Mouse (Mus musculus) hindbrain, embryonic 15.5 days (tissue): ENCODE data around the gene Mvb12a. TPM values are rescaled to one million over a fixed set of nuclear protein-coding genes. Genes with fewer than 3 reads are reported as not detected.
A peak's percentile ranks its signal among the peaks of the same experiment; 100 is the strongest.

ENCODE experiments used
- ATAC-seq: fragments of 200-750 bp; cut with Nextera tagmentation; 2 replicates; pipeline ENCODE4 v1.8.0; 2017; ENCODE audit warnings: low read depth, moderate number of reproducible peaks, moderate TSS enrichment; ENCODE audit not compliant: low FRiP score
- H3K27ac ChIP-seq: fragments of 300-500 bp; sonication (generic); replicated peaks from 2 replicates; pipeline ENCODE4 v1.5.1; 2015; ENCODE audit warnings: mild to moderate bottlenecking, inconsistent platforms
- H3K27me3 ChIP-seq: fragments of 300-500 bp; sonication (generic); 2 replicates; pipeline ENCODE4 v1.6.1; 2015; ENCODE audit warnings: control low read depth, inconsistent platforms
- H3K36me3 ChIP-seq: fragments of 300-500 bp; sonication (generic); 2 replicates; pipeline ENCODE4 v1.6.1; 2015; ENCODE audit warnings: control low read depth, inconsistent platforms
- H3K4me1 ChIP-seq: fragments of 300-500 bp; sonication (generic); replicated peaks from 2 replicates; pipeline ENCODE4 v1.6.1; 2015; ENCODE audit warnings: control low read depth, inconsistent platforms
- H3K4me2 ChIP-seq: fragments of 300-500 bp; sonication (generic); 2 replicates; pipeline ENCODE4 v1.6.1; 2015; ENCODE audit warnings: moderate library complexity, mild to moderate bottlenecking, inconsistent platforms
- H3K4me3 ChIP-seq: fragments of 300-500 bp; sonication (generic); 2 replicates; pipeline ENCODE4 v1.5.1; 2015; ENCODE audit warnings: mild to moderate bottlenecking, inconsistent platforms
- H3K9ac ChIP-seq: fragments of 300-500 bp; sonication (generic); 2 replicates; pipeline ENCODE4 v1.6.1; 2015; ENCODE audit warnings: inconsistent platforms
- H3K9me3 ChIP-seq: fragments of 300-500 bp; sonication (generic); 2 replicates; pipeline ENCODE4 v1.6.1; 2016; ENCODE audit warnings: control low read depth, inconsistent platforms
- WGBS: fragments of 180-500 bp; shearing (Covaris S2); methylation state at CpG from one replicate; pipeline ENCODE4 v1.1.7; 2015; 5-methylcytosine and 5-hydroxymethylcytosine counted together
- polyA plus RNA-seq: library from polyadenylated mRNA; unstranded; fragments of >200 nt; fragmentation: Nextera tagmentation; extraction: Ambion mirVana; gene quantifications from 2 replicates; pipeline ENCODE4 v1.2.1, GENCODE M21; 2015

The Mvb12a gene
- 60.3 and 61.7 TPM in 2 replicates for polyA plus RNA-seq

DNA sequence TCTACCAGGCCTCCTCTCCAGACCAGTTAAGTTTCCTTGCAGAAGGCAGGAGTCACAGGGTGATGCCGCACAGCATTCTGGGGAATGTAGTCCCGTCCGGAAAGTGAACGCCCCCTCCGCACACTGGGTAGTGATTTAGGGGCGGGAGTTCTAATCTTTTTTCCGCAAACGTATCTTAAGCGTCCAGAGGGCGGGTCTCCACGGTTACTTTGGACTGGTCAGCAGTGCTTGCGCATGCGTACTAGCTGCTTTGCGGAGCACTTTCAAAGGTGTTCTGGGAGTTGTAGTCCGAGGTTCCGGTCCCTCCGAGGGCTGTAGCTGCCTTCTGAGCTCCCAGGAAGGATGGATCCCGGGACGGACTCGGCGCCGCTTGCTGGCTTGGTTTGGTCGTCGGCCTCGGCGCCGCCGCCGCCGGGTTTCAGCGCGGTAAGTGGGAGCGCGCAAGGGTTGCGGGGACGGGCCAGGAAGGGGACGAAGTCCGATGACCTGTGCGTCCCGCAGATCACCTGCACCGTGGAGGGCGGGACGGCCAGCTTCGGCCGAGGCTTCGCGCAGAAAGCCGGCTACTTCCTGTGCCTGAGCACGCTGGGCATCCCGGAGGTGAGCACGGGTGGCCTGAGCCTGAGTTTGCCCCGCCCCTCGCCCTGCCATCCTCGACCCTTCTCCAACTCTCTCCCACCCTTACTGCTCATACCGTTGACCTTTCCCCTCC is at the start of gene Mvb12a:
Gene Mvb12a (plus strand): TSS at position 291 of the 712 bp plus-strand sequence.
- ATAC-seq = peak; percentile 97
- H3K4me1 ChIP-seq = peaks cover 10% of the 10 kb centered on the region
- WGBS = under 1% methylated on average over 55 of the region's 55 CpGs

DNA sequence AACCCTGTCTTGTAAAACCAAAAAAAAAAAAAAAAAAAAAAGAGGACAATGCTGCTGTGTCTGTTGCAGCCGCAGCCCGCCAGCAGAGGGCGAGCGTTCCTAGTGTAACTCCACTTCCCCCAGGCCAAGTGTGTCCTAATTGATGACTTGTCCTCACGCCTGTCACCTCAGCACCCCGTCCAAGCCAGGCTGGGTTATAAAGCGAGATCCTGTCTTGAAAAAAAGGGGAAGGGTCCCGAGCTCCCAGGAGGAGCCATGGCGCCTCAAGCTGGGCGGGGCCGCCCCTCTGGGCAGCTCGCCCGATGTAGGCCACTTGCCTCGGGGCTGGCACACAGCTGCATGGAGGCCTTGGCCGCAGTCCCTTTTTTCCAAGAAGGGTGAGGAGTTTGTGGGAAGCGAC is 47.7 kb upstream of the Mvb12a start:
- H3K36me3 ChIP-seq = peaks cover 22% of the 10 kb centered on the region
- H3K9me3 ChIP-seq = no peaks in the 10 kb centered on the region
- H3K4me1 ChIP-seq = peaks cover 20% of the 10 kb centered on the region
- no peaks in the 10 kb centered on the region for H3K27me3 ChIP-seq
- no peak overlapping the region for H3K9ac ChIP-seq
- no peak overlapping the region for H3K27ac ChIP-seq
- WGBS = 13% methylated on average over 16 of the region's 16 CpGs
- H3K4me3 ChIP-seq = no peak overlapping the region
- H3K4me2 ChIP-seq = peak overlapping the region; percentile 29
- peak; percentile 65 for ATAC-seq

More for the DNA sequence above, at the start of gene Mvb12a:
- H3K27me3 ChIP-seq = peaks cover 3% of the 10 kb centered on the region; the same call in 1 of the 2 replicates
- H3K4me3 ChIP-seq = peak within 1 kb of the TSS; percentile 75
- H3K4me2 ChIP-seq = peak within 1 kb of the TSS; percentile 55
- no peaks in the 10 kb centered on the region for H3K9me3 ChIP-seq
- H3K36me3 ChIP-seq = peaks cover 14% of the 10 kb centered on the region
- H3K9ac ChIP-seq = peak within 1 kb of the TSS; percentile 70
- H3K27ac ChIP-seq = peak within 1 kb of the TSS; percentile 69

DNA sequence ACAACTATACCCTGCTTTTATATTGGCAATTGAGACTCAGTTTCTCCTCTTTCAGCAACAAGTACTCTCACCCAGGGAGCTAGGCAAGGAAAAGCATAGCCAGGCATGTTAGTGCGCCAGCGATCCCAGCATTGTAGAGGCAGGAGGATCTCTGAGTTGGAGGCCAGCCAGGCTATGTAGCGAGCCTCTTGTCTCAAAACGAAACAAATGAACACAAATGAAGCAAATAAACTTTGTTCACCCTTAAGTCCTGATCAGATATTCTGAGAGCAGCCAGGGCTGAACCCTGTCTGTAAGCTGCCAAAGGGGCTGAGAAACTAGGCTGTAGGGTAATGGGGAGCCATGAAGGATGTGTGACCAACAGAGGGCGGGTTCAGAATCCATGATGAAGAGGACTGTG is 46.9 kb upstream of the Mvb12a start:
- no peaks in the 10 kb centered on the region for H3K9me3 ChIP-seq
- peaks cover 16% of the 10 kb centered on the region for H3K4me1 ChIP-seq
- no peaks in the 10 kb centered on the region for H3K27me3 ChIP-seq
- no peak overlapping the region for H3K4me3 ChIP-seq
- H3K4me2 ChIP-seq = no peak overlapping the region
- peaks cover 19% of the 10 kb centered on the region for H3K36me3 ChIP-seq
- no peak for ATAC-seq
- no peak overlapping the region for H3K9ac ChIP-seq
- WGBS = 88% methylated on average over 5 of the region's 5 CpGs
- H3K27ac ChIP-seq = no peak overlapping the region

DNA sequence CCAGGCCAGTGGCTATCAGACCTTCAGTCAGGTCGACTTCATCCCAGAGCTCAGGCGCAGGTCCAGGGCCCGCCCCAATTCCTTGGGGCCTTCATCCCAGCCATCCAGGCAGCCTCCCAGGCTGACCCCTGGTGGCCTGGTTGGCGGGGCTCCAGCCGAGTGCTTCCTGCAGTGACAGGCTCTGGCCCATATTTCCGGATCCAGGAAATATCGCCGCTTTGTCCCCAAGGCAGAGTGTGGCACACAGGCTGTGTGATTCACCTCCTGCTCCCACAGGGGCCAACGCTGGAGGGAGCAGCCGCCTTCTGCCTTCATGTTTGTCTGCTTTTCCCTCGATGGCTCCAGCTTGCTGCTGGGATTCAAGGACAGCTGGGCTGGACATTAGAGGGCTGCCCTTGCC is 46.2 kb upstream of the Mvb12a start:
- no peaks in the 10 kb centered on the region for H3K9me3 ChIP-seq
- no peak overlapping the region for H3K4me3 ChIP-seq
- no peak overlapping the region for H3K9ac ChIP-seq
- no peak for ATAC-seq
- H3K4me1 ChIP-seq = peaks cover 16% of the 10 kb centered on the region
- 41% methylated on average over 11 of the region's 11 CpGs for WGBS
- H3K36me3 ChIP-seq = peaks cover 19% of the 10 kb centered on the region
- no peaks in the 10 kb centered on the region for H3K27me3 ChIP-seq
- no peak overlapping the region for H3K4me2 ChIP-seq
- no peak overlapping the region for H3K27ac ChIP-seq

DNA sequence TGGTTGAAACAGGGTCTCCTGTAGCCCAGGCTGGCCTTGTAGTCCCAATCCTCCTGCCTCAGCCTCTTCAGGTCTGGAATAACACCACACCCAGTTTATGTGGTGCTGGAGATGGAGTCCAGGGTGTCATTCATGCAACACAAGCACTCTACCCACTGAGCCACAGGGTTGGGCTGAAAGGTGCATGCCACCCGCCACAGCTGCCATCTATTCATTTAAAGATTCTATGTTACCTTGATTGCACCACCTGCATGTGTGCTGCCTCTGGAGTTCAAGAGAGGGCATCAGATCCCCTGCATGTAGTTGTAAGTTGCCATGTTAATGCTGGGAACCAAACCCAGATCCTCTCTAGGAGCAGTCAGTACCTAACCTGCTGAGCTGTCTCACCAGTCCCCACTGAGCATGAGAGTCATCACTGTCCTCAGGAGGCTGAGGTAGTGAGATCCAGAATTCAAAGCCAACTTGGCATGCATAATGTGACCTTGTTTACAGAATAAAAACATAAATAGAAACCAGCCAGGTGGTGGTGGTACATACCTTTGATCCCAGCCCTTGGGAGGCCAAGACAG is 45.6 kb upstream of the Mvb12a start:
- no peak for ATAC-seq
- H3K9ac ChIP-seq = no peak overlapping the region
- 96% methylated on average over 1 of the region's 1 CpGs for WGBS
- no peaks in the 10 kb centered on the region for H3K9me3 ChIP-seq
- no peak overlapping the region for H3K27ac ChIP-seq
- H3K4me3 ChIP-seq = no peak overlapping the region
- H3K4me1 ChIP-seq = peaks cover 16% of the 10 kb centered on the region
- H3K36me3 ChIP-seq = peaks cover 15% of the 10 kb centered on the region
- H3K27me3 ChIP-seq = no peaks in the 10 kb centered on the region
- H3K4me2 ChIP-seq = no peak overlapping the region

DNA sequence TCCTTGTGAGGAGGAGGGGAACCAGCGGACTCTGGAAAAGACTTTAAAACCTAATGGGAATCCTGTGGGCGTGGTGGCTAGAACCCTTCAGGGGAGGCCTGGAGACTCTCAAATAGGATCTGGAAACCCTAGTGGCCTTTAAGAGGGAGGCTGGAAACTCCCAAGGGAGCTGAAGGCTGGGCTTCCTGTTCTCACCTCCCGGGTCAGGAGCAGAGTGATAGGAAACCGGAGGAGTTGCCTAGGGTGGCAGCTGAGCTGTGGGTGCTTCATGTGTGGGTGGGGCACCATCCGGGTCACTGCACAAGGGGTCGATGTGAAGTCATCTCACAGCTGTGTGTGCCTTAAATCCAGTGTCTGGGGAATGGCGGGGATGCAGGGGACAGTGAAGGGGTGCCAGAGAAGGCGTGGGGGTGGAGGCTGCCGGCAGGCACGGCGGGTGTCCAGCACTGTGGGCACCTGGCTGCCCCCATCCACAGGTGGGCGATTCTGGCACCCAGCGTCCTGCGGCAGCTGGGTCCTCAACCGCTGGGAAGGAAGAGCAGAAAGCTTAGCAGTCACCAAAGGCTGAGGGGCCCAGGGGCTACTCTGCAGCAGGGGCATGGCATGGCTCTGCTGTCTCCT is 44.7 kb upstream of the Mvb12a start:
- WGBS = 27% methylated on average over 15 of the region's 15 CpGs
- peaks cover 16% of the 10 kb centered on the region for H3K4me1 ChIP-seq
- no peak for ATAC-seq
- no peaks in the 10 kb centered on the region for H3K9me3 ChIP-seq
- H3K27ac ChIP-seq = no peak overlapping the region
- H3K36me3 ChIP-seq = peaks cover 9% of the 10 kb centered on the region
- no peaks in the 10 kb centered on the region for H3K27me3 ChIP-seq
- H3K9ac ChIP-seq = no peak overlapping the region
- H3K4me3 ChIP-seq = no peak overlapping the region
- no peak overlapping the region for H3K4me2 ChIP-seq

DNA sequence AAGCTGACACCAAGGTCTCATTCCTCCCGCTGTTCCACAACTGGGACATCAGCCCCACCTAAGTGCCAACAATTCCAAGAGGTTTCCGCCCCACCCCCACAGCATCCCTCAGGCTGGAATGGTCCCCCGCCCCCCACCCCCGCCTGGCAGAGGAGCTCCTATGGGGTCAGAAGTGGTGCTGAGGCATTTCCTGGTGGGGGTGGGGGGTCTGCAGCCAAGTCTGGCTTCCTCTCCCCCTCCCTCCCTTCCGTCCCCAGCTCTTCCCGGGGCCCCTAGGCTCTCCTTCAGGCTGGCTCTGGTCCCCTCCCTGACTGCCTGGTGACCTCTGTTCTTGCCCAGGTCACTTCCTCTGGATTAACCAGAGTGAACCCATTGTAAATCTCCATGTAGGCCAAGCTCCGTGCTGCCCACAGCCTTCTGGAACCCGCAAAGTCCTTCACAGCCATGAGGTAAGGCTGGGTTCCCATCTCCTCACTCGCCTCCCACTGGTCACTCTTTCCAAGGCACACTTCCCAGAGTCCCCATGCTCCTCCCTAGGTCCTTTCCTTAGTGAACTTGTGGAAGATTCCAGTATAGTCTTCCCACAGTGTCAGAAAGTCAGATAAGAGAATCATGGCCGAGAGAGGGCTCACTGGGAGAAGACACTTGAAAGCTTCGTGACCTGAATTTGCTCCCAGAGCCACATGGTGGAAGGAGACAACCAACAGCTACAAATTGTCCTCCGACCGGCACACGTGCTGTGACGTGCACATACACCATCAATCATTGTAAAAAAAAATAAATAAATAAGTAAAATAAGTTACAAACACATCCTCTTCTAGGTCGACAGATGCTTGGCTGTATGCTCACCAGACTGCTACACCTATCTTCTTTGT is 43.7 kb upstream of the Mvb12a start:
- no peak overlapping the region for H3K9ac ChIP-seq
- no peak overlapping the region for H3K4me3 ChIP-seq
- no peak for ATAC-seq
- H3K36me3 ChIP-seq = 0 out of 2 replicates have a peak, but pooled peaks cover 2% of the 10 kb centered on the region
- no peaks in the 10 kb centered on the region for H3K9me3 ChIP-seq
- 40% methylated on average over 16 of the region's 16 CpGs for WGBS
- H3K4me2 ChIP-seq = no peak overlapping the region
- H3K27ac ChIP-seq = no peak overlapping the region
- H3K4me1 ChIP-seq = peaks cover 16% of the 10 kb centered on the region
- no peaks in the 10 kb centered on the region for H3K27me3 ChIP-seq

DNA sequence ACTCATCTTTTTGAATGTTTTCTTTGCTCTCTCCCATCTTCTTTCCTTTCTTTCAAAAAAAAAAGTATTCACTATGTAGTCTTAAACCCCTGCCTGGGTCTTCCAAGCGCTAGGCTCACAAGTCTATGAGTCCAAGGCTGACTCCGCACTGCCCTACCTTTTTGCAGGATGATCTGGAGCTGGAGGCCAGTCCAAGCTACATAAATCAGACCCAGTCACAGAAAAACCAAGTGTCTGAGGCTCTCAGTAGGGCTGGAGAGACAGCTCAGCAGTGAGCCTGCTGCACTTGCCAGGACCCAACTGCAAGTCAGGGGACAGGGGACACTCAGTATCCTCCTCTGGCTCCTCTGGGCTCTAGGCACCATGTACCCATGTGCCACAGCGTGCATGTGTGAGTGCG is 38.4 kb upstream of the Mvb12a start:
- H3K4me3 ChIP-seq = no peak overlapping the region
- H3K9ac ChIP-seq = no peak overlapping the region
- H3K4me1 ChIP-seq = peaks cover 12% of the 10 kb centered on the region
- H3K36me3 ChIP-seq = no peaks in the 10 kb centered on the region
- H3K4me2 ChIP-seq = no peak overlapping the region
- H3K9me3 ChIP-seq = no peaks in the 10 kb centered on the region
- H3K27ac ChIP-seq = no peak overlapping the region
- peaks cover 35% of the 10 kb centered on the region for H3K27me3 ChIP-seq
- WGBS = 96% methylated on average over 4 of the region's 4 CpGs
- ATAC-seq = no peak

DNA sequence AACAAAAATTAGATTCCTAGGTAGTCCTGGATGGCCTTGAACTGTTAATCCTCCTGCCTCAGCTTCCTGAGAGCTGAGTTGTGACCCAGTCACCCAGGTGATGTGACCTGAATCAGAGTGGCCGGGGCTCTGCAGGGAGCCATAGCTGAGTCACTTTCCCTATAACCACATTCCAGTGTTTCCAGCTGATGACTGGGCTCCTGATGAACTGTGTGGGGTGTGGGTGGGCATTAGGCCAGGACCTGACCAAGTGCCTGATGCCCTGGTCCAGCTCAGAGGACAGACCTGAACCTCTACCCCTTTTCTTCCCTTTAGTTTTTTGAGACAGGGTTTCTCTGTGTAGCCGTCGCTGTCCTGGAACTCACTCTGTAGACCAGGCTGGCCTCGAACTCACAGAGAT is 37.4 kb upstream of the Mvb12a start:
- no peak overlapping the region for H3K4me2 ChIP-seq
- H3K9me3 ChIP-seq = no peaks in the 10 kb centered on the region
- no peak for ATAC-seq
- no peak overlapping the region for H3K4me3 ChIP-seq
- no peak overlapping the region for H3K9ac ChIP-seq
- H3K4me1 ChIP-seq = peaks cover 12% of the 10 kb centered on the region
- H3K27ac ChIP-seq = no peak overlapping the region
- no peaks in the 10 kb centered on the region for H3K36me3 ChIP-seq
- H3K27me3 ChIP-seq = peaks cover 44% of the 10 kb centered on the region
- WGBS = 89% methylated on average over 4 of the region's 4 CpGs

DNA sequence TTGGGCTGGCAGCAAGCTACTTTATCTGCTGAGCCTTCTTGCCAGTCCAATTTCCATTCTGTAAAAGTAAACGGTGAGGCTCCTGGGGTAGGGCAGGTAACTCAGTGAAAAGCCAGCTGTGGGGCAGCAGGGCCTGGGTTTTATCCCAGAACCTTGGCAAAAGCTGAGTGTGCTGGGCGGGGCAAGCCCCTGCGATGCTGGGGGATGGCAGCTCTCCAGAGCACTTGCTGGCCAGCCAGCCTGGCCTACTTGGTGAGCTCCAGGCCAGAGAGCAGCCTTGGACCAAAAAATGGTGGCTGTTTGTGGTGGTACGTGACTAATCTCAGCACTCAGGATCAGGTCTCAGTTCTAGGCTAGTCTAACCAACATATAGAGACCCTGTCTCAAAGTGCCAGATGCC is 36.7 kb upstream of the Mvb12a start:
- ATAC-seq = no peak
- H3K4me3 ChIP-seq = no peak overlapping the region
- H3K27me3 ChIP-seq = peaks cover 48% of the 10 kb centered on the region
- 81% methylated on average over 4 of the region's 4 CpGs for WGBS
- H3K4me1 ChIP-seq = peaks cover 12% of the 10 kb centered on the region
- H3K27ac ChIP-seq = no peak overlapping the region
- H3K9ac ChIP-seq = no peak overlapping the region
- H3K9me3 ChIP-seq = no peaks in the 10 kb centered on the region
- no peak overlapping the region for H3K4me2 ChIP-seq
- H3K36me3 ChIP-seq = no peaks in the 10 kb centered on the region

DNA sequence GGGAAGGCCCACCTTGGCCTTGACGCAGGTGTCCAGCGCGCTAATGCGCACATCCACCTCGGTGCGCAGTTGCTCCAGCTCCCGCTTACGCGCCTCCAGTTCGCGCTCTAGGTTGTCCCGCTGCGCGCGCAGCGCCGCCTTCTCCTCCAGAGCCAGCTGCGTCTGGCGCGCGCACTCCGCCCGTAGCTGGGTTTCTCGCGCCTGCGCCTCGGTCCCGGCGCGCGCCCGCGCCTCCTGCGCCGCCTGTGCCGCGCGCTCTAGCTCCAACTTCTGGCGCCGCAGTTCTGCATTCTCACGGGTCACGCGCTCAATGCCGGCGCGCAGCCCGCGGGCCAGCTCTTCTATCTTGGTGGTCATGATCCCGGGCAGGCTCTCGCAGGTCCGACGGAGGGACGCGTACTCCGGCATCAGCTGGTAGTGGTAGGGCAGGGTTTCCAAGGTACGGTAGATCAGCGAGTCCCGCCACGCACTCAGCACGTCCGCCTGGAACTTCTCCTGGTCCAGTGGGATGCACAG is 35.1 kb upstream of the Mvb12a start:
- H3K36me3 ChIP-seq = no peaks in the 10 kb centered on the region
- ATAC-seq = peak; percentile 86
- peaks cover 12% of the 10 kb centered on the region for H3K4me1 ChIP-seq
- H3K27me3 ChIP-seq = peaks cover 54% of the 10 kb centered on the region
- peak overlapping the region; percentile 81 for H3K4me2 ChIP-seq
- no peaks in the 10 kb centered on the region for H3K9me3 ChIP-seq
- peak overlapping the region; percentile 47 for H3K4me3 ChIP-seq
- H3K27ac ChIP-seq = no peak overlapping the region
- WGBS = under 1% methylated on average over 59 of the region's 61 CpGs
- peak overlapping the region; percentile 49 for H3K9ac ChIP-seq
